Mouse (Mus musculus): ENCODE data around the gene Prtg. TPM values are rescaled to one million over a fixed set of nuclear protein-coding genes. Genes with fewer than 3 reads are reported as not detected.

The Prtg gene
- total and polyA plus RNA-seq, 2 experiments from 2014 or later: 0.18 to 0.76 TPM

- Histone ChIP-seq H3K36me3 (ENCODE audit: insufficient read depth) (no peaks in the 10 kb centered on the region), H3K4me3 (ENCODE audit: low read depth, low read length) (no peak overlapping the region), H3K4me1 (ENCODE audit: insufficient read depth) (no peaks in the 10 kb centered on the region), H3K4me2 (ENCODE audit: low read depth) (no peak overlapping the region), H3K9ac (no peak overlapping the region), H3K27ac (ENCODE audit: low read depth, low read length) (no peak overlapping the region), H3K27me3 (ENCODE audit: insufficient read depth, low read length) (no peaks in the 10 kb centered on the region), H3K9me3 (ENCODE audit: low read length) (no peaks in the 10 kb centered on the region)
- DNase-seq: no peak
- 0 out of 2 replicates have a peak, but pooled peaks have one; percentile 24 for TF ChIP-seq CTCF (IDR thresholded peaks at IDR 0.05; ENCODE audit: low read depth)
- WGBS: 94% methylated on average over 6 of the region's 6 CpGs
- ATAC-seq: no peak
These were observed 88.2 kb downstream of the Prtg start for GRCm38 (mm10) chr9:72894796-72895352.

- no peak for TF ChIP-seq CTCF (IDR thresholded peaks at IDR 0.05; ENCODE audit: low read depth)
- Histone ChIP-seq H3K9ac (no peak overlapping the region), H3K27me3 (ENCODE audit: insufficient read depth, low read length) (no peaks in the 10 kb centered on the region), H3K27ac (ENCODE audit: low read depth, low read length) (no peak overlapping the region), H3K4me3 (ENCODE audit: low read depth, low read length) (no peak overlapping the region), H3K36me3 (ENCODE audit: insufficient read depth) (no peaks in the 10 kb centered on the region), H3K4me1 (ENCODE audit: insufficient read depth) (no peaks in the 10 kb centered on the region), H3K9me3 (ENCODE audit: low read length) (no peaks in the 10 kb centered on the region), H3K4me2 (ENCODE audit: low read depth) (no peak overlapping the region)
- DNase-seq (no peak), ATAC-seq (no peak)
- WGBS: 88% methylated on average over 8 of the region's 8 CpGs
These were observed 95.4 kb downstream of the Prtg start for GRCm38 (mm10) chr9:72902057-72902456.

GRCm38 (mm10) chr9:72902611-72903010 lies 95.9 kb downstream of the Prtg start:
- WGBS: 94% methylated on average over 5 of the region's 5 CpGs
- DNase-seq: no peak
- no peaks in the 10 kb centered on the region for H3K36me3 ChIP-seq (ENCODE audit: insufficient read depth)
- H3K9ac ChIP-seq: no peak overlapping the region
- no peak for ATAC-seq
- H3K9me3 ChIP-seq (ENCODE audit: low read length): no peaks in the 10 kb centered on the region
- no peaks in the 10 kb centered on the region for H3K27me3 ChIP-seq (ENCODE audit: insufficient read depth, low read length)
- H3K27ac ChIP-seq (ENCODE audit: low read depth, low read length): no peak overlapping the region
- H3K4me3 ChIP-seq (ENCODE audit: low read depth, low read length): no peak overlapping the region
- H3K4me2 ChIP-seq (ENCODE audit: low read depth): no peak overlapping the region
- no peaks in the 10 kb centered on the region for H3K4me1 ChIP-seq (ENCODE audit: insufficient read depth)
- no peak for TF ChIP-seq CTCF (IDR thresholded peaks at IDR 0.05; ENCODE audit: low read depth)

- no peaks in the 10 kb centered on the region for H3K9me3 ChIP-seq (ENCODE audit: low read length)
- peak overlapping the region; percentile 74 for H3K27ac ChIP-seq (ENCODE audit: low read depth, low read length)
- WGBS: 51% methylated on average over 6 of the region's 6 CpGs
- H3K4me2 ChIP-seq (ENCODE audit: low read depth): no peak overlapping the region
- H3K27me3 ChIP-seq (ENCODE audit: insufficient read depth, low read length): no peaks in the 10 kb centered on the region
- DNase-seq: peak; percentile 63
- no peaks in the 10 kb centered on the region for H3K4me1 ChIP-seq (ENCODE audit: insufficient read depth)
- ATAC-seq: peak; percentile 88
- no peak overlapping the region for H3K9ac ChIP-seq
- no peak for TF ChIP-seq CTCF (IDR thresholded peaks at IDR 0.05; ENCODE audit: low read depth)
- H3K36me3 ChIP-seq (ENCODE audit: insufficient read depth): no peaks in the 10 kb centered on the region
- H3K4me3 ChIP-seq (ENCODE audit: low read depth, low read length): no peak overlapping the region
These were observed 100.0 kb downstream of the Prtg start for GRCm38 (mm10) chr9:72906693-72907103.

GRCm38 (mm10) chr9:72911381-72911780 lies 104.7 kb downstream of the Prtg start:
- ATAC-seq (no peak), DNase-seq (no peak)
- WGBS: 89% methylated on average over 2 of the region's 2 CpGs
- no peaks in the 10 kb centered on the region for H3K27me3 ChIP-seq (ENCODE audit: insufficient read depth, low read length)
- no peaks in the 10 kb centered on the region for H3K9me3 ChIP-seq (ENCODE audit: low read length)
- H3K4me2 ChIP-seq (ENCODE audit: low read depth): no peak overlapping the region
- H3K9ac ChIP-seq: no peak overlapping the region
- no peak for TF ChIP-seq CTCF (IDR thresholded peaks at IDR 0.05; ENCODE audit: low read depth)
- no peak overlapping the region for H3K27ac ChIP-seq (ENCODE audit: low read depth, low read length)
- H3K4me3 ChIP-seq (ENCODE audit: low read depth, low read length): no peak overlapping the region
- no peaks in the 10 kb centered on the region for H3K36me3 ChIP-seq (ENCODE audit: insufficient read depth)
- no peaks in the 10 kb centered on the region for H3K4me1 ChIP-seq (ENCODE audit: insufficient read depth)

- H3K36me3 ChIP-seq (ENCODE audit: insufficient read depth): no peaks in the 10 kb centered on the region
- no peak for TF ChIP-seq CTCF (IDR thresholded peaks at IDR 0.05; ENCODE audit: low read depth)
- no peak overlapping the region for H3K27ac ChIP-seq (ENCODE audit: low read depth, low read length)
- H3K9ac ChIP-seq: no peak overlapping the region
- no peak overlapping the region for H3K4me3 ChIP-seq (ENCODE audit: low read depth, low read length)
- H3K9me3 ChIP-seq (ENCODE audit: low read length): no peaks in the 10 kb centered on the region
- no peak overlapping the region for H3K4me2 ChIP-seq (ENCODE audit: low read depth)
- DNase-seq (no peak), ATAC-seq (no peak)
- 48% methylated on average over 6 of the region's 6 CpGs for WGBS
- no peaks in the 10 kb centered on the region for H3K4me1 ChIP-seq (ENCODE audit: insufficient read depth)
- no peaks in the 10 kb centered on the region for H3K27me3 ChIP-seq (ENCODE audit: insufficient read depth, low read length)
These were observed 106.9 kb downstream of the Prtg start for GRCm38 (mm10) chr9:72913551-72913950.

GRCm38 (mm10) chr9:72915728-72916127 lies 109.1 kb downstream of the Prtg start:
- no peaks in the 10 kb centered on the region for H3K4me1 ChIP-seq (ENCODE audit: insufficient read depth)
- no peak overlapping the region for H3K27ac ChIP-seq (ENCODE audit: low read depth, low read length)
- DNase-seq: no peak
- WGBS: 71% methylated on average over 7 of the region's 7 CpGs
- no peak overlapping the region for H3K4me2 ChIP-seq (ENCODE audit: low read depth)
- no peaks in the 10 kb centered on the region for H3K36me3 ChIP-seq (ENCODE audit: insufficient read depth)
- no peak for TF ChIP-seq CTCF (IDR thresholded peaks at IDR 0.05; ENCODE audit: low read depth)
- no peak overlapping the region for H3K4me3 ChIP-seq (ENCODE audit: low read depth, low read length)
- no peaks in the 10 kb centered on the region for H3K9me3 ChIP-seq (ENCODE audit: low read length)
- no peaks in the 10 kb centered on the region for H3K27me3 ChIP-seq (ENCODE audit: insufficient read depth, low read length)
- ATAC-seq: no peak
- no peak overlapping the region for H3K9ac ChIP-seq

Measured in forebrain, postnatal 0 days (tissue).